Mouse (Mus musculus) layer of hippocampus, postnatal 36 days (tissue): ENCODE measurements around the gene 2810459M11Rik. TPM values are rescaled to one million over a fixed set of nuclear protein-coding genes. Genes with fewer than 3 reads are reported as not detected.

Source experiments
- DNase-seq, 2 experiments: peaks; one replicate each; pipeline ENCODE4 v3.0.0; 2022
- total RNA-seq, 2 experiments: library from RNA; stranded (reverse); gene quantifications; 2 replicates each; pipeline ENCODE4 v1.2.3; 2021

The 2810459M11Rik gene
- total RNA-seq, 2 experiments from 2014 or later = 11.4 TPM

DNA sequence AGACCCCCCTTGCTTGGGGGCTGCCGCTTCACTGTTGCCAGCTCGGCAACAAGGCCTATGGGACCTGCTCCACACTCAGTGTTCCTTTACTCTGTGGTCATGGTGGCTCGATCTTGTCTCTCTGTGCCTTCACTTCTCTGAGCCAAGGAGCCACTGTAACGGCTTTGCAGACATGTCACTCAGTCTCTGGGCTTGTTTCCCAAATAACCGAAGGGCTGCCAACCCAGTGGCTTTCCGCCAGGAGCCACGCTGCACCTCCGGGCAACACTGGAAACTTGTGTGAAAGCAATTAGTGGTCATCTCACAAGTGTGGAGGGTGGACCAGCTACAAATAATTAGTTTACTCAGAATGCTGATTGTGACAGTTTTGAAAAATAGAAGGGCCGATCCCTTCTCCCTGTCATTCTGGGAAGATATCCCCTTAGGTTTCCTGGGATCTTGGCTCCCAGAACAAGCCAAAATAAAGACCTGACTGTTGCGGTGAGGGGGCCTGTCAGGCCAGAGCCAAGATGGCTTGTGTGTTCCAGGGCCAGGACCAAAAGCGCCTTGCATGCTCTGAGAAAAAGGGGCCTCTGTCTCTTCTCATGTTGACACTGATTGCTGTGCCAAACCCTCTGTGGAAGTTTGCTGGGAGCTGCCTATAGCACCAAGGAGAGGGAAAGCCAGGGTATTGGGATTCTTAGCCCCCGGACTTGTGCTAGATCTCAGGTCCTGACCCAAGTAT, 7.7 kb downstream of the 2810459M11Rik start:
- peak; percentile 73 to 79 for DNase-seq

DNA sequence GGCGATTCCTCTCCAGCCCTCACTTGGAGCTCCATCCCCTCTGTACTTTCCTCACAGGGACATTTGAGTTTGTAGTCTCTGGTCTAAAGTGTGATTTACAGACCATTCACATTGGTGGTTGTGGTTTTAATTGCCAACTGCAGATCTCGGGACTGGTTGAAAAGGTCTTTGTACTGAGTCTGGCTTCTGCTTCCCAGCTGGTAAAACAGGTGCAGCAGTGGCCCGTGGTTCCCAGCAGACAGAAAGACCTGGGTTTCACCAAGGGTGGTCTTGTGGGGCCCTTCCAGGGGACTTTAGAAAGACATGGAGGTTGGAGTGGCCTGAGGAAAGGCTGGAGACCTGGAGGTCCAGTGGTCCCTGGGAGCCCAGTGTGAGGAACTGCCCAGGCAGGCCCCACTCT, 9.3 kb downstream of the 2810459M11Rik start:
- DNase-seq = no peak

DNA sequence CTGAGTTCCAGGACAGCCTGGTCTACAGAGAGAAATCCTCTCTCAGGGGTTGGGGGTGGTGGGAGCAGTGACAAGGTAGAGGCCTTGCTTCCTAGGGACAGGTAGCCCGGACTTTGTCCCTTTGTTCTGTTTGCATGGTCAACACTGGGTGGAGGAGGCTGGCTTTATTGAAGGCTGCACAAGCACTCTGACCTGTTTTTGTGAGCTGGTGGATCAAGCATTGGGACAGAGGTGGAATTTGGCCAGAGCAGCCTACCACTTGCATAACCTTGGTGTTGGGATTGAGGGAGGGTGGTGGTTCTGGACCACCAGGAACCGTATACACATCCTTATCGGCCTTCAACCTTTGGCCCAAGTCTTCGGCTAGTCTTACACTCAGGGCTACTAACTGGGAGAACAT, 10.6 kb downstream of the 2810459M11Rik start:
- no peak for DNase-seq

DNA sequence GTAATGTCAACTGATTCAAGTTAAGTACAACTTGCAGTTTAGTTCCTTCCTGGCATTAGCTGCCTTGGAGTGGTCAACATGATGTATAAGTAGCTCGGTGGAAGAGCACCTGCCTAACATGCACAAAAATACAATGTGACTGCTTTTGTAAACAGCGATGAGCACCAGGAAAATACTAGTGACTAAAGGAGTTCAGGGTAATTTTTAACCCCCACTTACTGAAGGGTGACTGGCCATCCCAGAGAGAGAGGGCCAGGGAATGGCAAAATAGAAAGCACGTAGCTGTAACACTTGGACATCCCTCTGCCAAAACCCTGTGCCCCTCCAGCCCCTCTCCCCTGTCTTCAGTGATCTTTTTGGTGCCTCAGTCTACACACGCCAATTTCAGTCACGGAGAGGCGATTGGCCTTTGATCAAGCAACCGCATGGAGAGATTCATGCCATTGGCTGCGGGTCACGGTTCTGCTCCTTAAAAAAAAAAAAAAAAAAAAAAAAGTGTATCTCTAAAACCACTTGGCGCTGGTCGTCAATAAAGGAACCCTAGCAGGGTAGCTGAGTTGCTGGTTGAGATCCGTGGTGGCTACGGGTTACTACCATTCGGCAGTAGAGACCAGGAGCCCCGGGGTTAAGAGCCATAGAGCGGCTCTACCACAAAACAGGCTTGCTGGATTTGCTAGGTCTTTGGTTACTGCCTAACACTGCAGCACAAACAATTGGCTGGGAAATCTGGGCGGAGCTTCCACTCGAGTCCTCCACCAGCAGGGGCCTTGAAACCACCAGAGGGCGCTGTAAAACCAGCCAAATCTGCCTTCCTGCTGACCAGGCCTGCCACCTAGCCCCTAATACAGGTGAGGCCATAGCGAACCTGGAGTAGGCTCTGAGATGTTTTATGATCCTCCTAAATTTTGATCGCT, 13.4 kb downstream of the 2810459M11Rik start:
- DNase-seq = peak; percentile 90 to 92

DNA sequence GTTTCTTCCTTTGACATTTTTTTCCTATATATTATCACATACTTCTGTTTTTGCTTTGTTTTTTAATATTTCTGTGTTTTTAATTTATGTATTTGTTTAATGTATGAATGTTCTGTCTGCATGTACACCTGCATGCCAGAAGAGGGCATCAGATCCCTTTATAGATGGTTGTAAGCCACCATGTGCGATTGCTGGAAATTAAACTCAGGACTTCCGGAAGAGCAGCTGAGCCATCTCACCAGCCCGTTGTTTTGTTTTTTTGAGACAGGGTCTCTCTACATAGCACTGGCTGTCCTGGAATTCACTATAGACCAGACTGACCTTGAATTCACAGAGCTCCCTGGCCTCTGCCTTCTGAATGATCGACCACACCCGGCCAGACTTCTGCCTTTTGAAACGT, 16.9 kb downstream of the 2810459M11Rik start:
- DNase-seq = no peak

DNA sequence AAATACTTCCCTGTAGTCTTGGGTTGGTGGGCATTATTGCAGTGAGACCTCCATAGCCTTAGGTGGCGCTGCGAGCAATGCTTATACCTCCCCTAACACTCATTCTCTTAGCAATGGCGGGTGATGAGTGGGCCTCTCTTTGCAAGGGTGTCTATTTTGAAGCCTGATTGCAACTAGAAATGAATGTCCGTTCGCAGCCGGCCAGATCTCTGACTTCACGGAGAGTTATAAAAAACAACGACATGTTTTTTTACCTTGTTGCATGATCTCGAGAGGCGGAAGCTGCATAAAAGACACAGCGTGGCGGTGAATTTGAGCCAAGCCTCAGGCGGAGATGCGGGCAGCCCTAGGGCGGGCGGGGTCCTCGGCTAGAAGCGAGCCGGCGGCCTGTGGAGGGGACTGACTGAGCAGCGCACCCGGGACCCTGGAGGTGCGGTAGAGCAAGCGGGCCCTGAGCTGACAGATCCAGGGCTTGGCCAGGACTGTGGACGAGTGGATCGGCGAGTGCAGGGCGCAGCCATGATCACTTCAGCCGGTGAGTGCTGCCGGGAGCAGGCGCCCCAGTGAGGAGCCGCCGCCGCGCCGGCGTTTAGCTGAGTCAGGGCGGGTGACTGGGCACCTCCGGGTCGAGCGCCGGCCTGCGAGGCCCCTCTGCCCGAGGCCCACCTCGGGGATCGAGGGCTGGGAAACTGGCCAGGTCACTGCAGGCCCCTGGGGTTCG, 18.8 kb downstream of the 2810459M11Rik start, which contains the start of gene Psmd1:
TSS of gene Psmd1 (plus strand) at position 117 of the 721 bp plus-strand sequence.
- peak; percentile 86 to 89 for DNase-seq

DNA sequence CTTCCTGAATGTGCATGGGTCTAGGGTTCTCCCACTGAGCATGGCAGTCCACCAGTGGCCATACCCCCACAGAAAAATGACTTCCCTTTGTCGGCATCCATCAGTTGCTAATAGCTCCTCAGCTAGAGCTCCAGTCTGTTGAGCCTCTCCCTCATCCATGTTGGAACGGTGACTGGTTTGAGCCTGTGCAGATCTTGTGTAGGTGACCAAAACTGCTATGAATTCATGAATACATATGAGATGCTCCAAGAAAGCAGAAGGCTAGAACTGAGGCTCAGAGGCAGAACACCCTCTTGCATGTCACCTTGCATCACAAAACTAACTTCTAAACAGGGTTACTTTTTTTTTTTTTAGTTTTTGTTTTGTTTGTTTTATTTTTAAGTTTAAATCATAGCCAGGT, 30.9 kb downstream of the 2810459M11Rik start:
- no peak for DNase-seq

DNA sequence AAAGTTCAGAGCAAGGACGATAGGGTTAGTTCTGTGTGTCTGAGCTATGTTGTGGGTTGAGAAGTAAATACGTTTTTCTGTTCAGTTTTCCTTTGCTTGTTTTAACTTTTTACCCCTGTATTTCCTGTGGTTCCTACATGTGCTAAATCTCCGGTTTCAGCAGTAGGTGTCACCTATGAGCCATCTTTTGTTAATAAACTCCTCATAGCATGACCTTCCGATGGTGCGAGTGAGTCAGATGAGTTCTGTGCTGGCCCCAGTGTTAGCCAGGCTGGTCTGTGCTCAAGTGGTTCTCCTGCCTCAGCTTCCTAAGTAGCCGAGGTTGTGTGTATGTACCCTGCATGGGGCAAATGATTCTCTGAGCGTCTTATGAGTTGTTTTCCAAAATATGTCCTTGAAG, 48.8 kb downstream of the 2810459M11Rik start:
- DNase-seq = no peak

DNA sequence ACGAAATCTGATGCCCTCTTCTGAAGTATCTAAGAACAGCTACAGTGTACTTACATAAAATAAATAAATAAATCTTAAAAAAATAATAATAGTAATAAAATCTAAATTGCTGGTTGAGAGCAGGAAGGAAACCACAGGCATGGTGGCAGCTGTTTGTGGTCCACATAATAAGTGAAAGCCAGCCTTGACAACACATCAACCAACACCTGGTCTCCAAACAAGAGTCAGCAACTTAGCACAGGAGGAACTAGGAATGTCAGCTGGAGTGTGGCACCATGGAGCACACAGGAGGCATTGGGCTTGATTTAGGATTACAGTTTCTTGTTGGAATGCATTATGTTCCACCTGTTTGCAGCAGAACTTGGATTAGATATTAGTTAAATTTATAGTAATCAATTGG, 59.4 kb downstream of the 2810459M11Rik start:
- DNase-seq = no peak

Other genes with a start within 250 kb of the 2810459M11Rik start
- 100 to 1,000 TPM; 719 to 827 TPM for gene Itm2c, start 151.6 kb upstream of the 2810459M11Rik start, total RNA-seq
- gene 4933407L21Rik, start 117.4 kb upstream of the 2810459M11Rik start, total RNA-seq = 1 to 10 TPM; 3.0 to 3.4 TPM
- gene Gpr55, start 84.9 kb upstream of the 2810459M11Rik start, total RNA-seq = not detected
- 1 to 10 TPM in 1 of 2 experiments, under 1 TPM in 1; 0.35 to 1.3 TPM for gene Spata3, start 29.0 kb upstream of the 2810459M11Rik start, total RNA-seq
- 100 to 1,000 TPM; 104 to 108 TPM for gene Psmd1, start 18.5 kb downstream of the 2810459M11Rik start, total RNA-seq
- not detected for gene Htr2b, start 66.1 kb downstream of the 2810459M11Rik start, total RNA-seq
- gene Gm21972, start 87.8 kb downstream of the 2810459M11Rik start, total RNA-seq = 1 to 10 TPM; 3.2 to 4.3 TPM
- gene Armc9, start 108.9 kb downstream of the 2810459M11Rik start, total RNA-seq = 10 to 100 TPM; 38.1 to 44.0 TPM